ENCODE assay signal across 25 mouse cellular contexts in the genomic region with DNA sequence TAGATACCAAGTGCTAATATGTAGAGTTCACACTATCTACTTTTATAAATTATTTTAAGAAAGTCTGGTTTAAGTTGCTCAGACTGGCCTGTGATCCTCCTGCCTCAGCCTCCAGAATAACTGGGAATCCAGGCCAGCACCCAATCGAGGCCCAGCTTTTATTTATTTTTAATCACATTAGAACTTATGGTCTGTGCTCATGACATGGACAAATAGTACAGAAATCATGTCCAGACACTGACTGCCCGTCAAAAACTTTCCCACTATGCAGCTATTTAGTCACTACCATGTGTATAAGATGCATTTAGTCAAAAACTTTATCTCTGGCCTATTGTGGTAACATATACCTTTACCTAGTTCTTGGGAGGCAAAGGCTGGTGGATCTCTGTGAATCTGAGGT.
DNase-seq lines count a peak whose midpoint lies in the region; ATAC-seq and TF ChIP-seq lines count a peak whose summit lies in the region.
"Had no signal": no experiment of that assay in that cellular context is flagged by ENCODE, and none has a peak within 500 bp of the region (broad histone marks: within the 10 kb centered on the region; RNA-seq: fewer than 3 reads in every experiment).

No protein-coding gene starts in this region.

- intact Hi-C loops in left cerebral cortex, adult 2 months (cut with DNase I): no loop called here

- 92% methylated on average over 2 of the region's 2 CpGs for WGBS in heart, embryonic 15.5 days
- WGBS in heart, embryonic 12.5 days: 94% methylated on average over 2 of the region's 2 CpGs

- H3K27me3 ChIP-seq in heart, embryonic 15.5 days: no peaks in the 10 kb centered on the region
- no peaks in the 10 kb centered on the region for H3K27me3 ChIP-seq in heart, embryonic 12.5 days (replicated peaks)
- H3K27me3 ChIP-seq: CH12.LX; embryonic facial prominence, embryonic 12.5 days; forebrain, embryonic 13.5 days; Patski had no signal

- peaks cover 91% of the 10 kb centered on the region for H3K36me3 ChIP-seq in heart, embryonic 15.5 days
- H3K36me3 ChIP-seq in heart, embryonic 12.5 days: peaks cover 97% of the 10 kb centered on the region

- peaks cover 16% of the 10 kb centered on the region for H3K4me1 ChIP-seq in heart, embryonic 15.5 days (replicated peaks)
- peaks cover 24% of the 10 kb centered on the region for H3K4me1 ChIP-seq in heart, embryonic 12.5 days (replicated peaks)
- H3K4me1 ChIP-seq: embryonic facial prominence, embryonic 10.5 days; embryonic facial prominence, embryonic 12.5 days; forebrain, embryonic 13.5 days had no signal

- H3K9ac ChIP-seq in heart, embryonic 15.5 days: no peak overlapping the region
- H3K9ac ChIP-seq in heart, embryonic 12.5 days: no peak overlapping the region
- H3K9ac ChIP-seq: embryonic facial prominence, embryonic 12.5 days; forebrain, embryonic 13.5 days had no signal

- ATAC-seq in heart, embryonic 15.5 days (replicated peaks; ENCODE audit: insufficient number of reproducible peaks, insufficient read depth, low FRiP score, low read depth): no peak
- ATAC-seq in heart, embryonic 12.5 days (ENCODE audit: insufficient number of reproducible peaks, low FRiP score): no peak
- ATAC-seq: activated CD4-positive, CD25-positive, alpha-beta regulatory T cell, adult 4 months; CD4-positive, CD25-positive, alpha-beta regulatory T cell, adult 4 months; forebrain, embryonic 13.5 days; Patski had no signal

- no peaks in the 10 kb centered on the region for H3K9me3 ChIP-seq in heart, embryonic 15.5 days (replicated peaks)
- H3K9me3 ChIP-seq in heart, embryonic 12.5 days (replicated peaks): no peaks in the 10 kb centered on the region
- H3K9me3 ChIP-seq: embryonic facial prominence, embryonic 10.5 days; embryonic facial prominence, embryonic 12.5 days; forebrain, embryonic 13.5 days; G1E had no signal

- 0 out of 2 replicates have a peak overlapping the region, but pooled peaks have one; percentile 40 for H3K27ac ChIP-seq in heart, embryonic 15.5 days
- no peak overlapping the region for H3K27ac ChIP-seq in heart, embryonic 12.5 days (ENCODE audit: poor library complexity, severe bottlenecking)
- peak overlapping the region; percentile 15; the same call in 1 of the 2 replicates for H3K27ac ChIP-seq in left cerebral cortex, adult 2 months
- H3K27ac ChIP-seq: embryonic facial prominence, embryonic 10.5 days; embryonic facial prominence, embryonic 12.5 days; forebrain, embryonic 13.5 days had no signal

- TF ChIP-seq CTCF in left cerebral cortex, adult 2 months (IDR thresholded peaks at IDR 0.05): no peak; the same call in 1 of the 2 replicates

- peak; percentile 61 for DNase-seq in heart, adult 11 months
- DNase-seq in heart, adult 18-20 months: no peak
- DNase-seq in left cerebral cortex, adult 2 months (ENCODE audit: extremely low spot score in 1 of 2, low spot score in 2 of 2): no peak
- no peak for DNase-seq in left cerebral cortex, adult 11 months (ENCODE audit: low spot score)
- peak; percentile 28 for DNase-seq in testis, postnatal 10 days (ENCODE audit: low spot score)
- no peak for DNase-seq in testis, postnatal 14 days (ENCODE audit: low spot score)
- DNase-seq: adrenal gland, adult 8-10 months; adrenal gland, postnatal 14 days; adrenal gland, postnatal 36 days; B cell, adult 2 months; cerebellum, adult 11-12 months; cerebellum, adult 2 months; cerebellum, adult 9-10 months; cerebellum, postnatal 10 days; cerebellum, postnatal 25 days had no signal

- no peak overlapping the region for H3K4me3 ChIP-seq in heart, embryonic 15.5 days
- H3K4me3 ChIP-seq in heart, embryonic 12.5 days: no peak overlapping the region
- H3K4me3 ChIP-seq in left cerebral cortex, adult 2 months: no peak overlapping the region
- H3K4me3 ChIP-seq: embryonic facial prominence, embryonic 10.5 days; embryonic facial prominence, embryonic 12.5 days; forebrain, embryonic 13.5 days had no signal

- no peak overlapping the region for H3K4me2 ChIP-seq in heart, embryonic 15.5 days
- no peak overlapping the region for H3K4me2 ChIP-seq in heart, embryonic 12.5 days
- H3K4me2 ChIP-seq: embryonic facial prominence, embryonic 12.5 days; forebrain, embryonic 13.5 days had no signal

Comparison
In these comparisons a context has a peak if more than half of its experiments do, and no peak if none do; other contexts are left out.
1. DNase-seq: peak in heart, adult 11 months (single experiment) and testis, postnatal 10 days (single experiment); none in heart, adult 18-20 months (0 of 2), left cerebral cortex, adult 2 months (0 of 2), left cerebral cortex, adult 11 months (single experiment) and testis, postnatal 14 days (single experiment).